Comparison of ENCODE assay signal across 15 mouse cellular contexts in genomic region chr3:34643536-34644115, GRCm38 (mm10). TPM values are rescaled to one million over a fixed set of nuclear protein-coding genes. Genes with fewer than 3 reads are reported as not detected.
DNase-seq lines count a peak whose midpoint lies in the region; ATAC-seq and TF ChIP-seq lines count a peak whose summit lies in the region.
"Had no signal": no experiment of that assay in that cellular context is flagged by ENCODE, and none has a peak within 500 bp of the region (broad histone marks: within the 10 kb centered on the region; RNA-seq: fewer than 3 reads in every experiment).

No protein-coding gene starts in this region.

- H3K9ac ChIP-seq in hindbrain, embryonic 11.5 days (ENCODE audit: low read depth, low read length) = no peak overlapping the region
- peak overlapping the region; percentile 44 for H3K9ac ChIP-seq in midbrain, embryonic 13.5 days (replicated peaks)

- TF ChIP-seq CTCF in left cerebral cortex, adult 2 months (IDR thresholded peaks at IDR 0.05) = no peak

- no peak for ATAC-seq in hindbrain, embryonic 11.5 days (ENCODE audit: low FRiP score)
- ATAC-seq in midbrain, embryonic 13.5 days = no peak

- peaks cover 13% of the 10 kb centered on the region; the same call in 1 of the 2 replicates for H3K27me3 ChIP-seq in hindbrain, embryonic 11.5 days (ENCODE audit: control insufficient read depth, insufficient read depth, low read length)
- H3K27me3 ChIP-seq in midbrain, embryonic 13.5 days = peaks cover 21% of the 10 kb centered on the region

- H3K36me3 ChIP-seq in hindbrain, embryonic 11.5 days (ENCODE audit: control insufficient read depth, insufficient read depth, low read length) = no peaks in the 10 kb centered on the region
- H3K36me3 ChIP-seq in midbrain, embryonic 13.5 days = no peaks in the 10 kb centered on the region

- no peak overlapping the region for H3K4me3 ChIP-seq in left cerebral cortex, adult 2 months
- H3K4me3 ChIP-seq in hindbrain, embryonic 11.5 days (ENCODE audit: low read depth, low read length) = no peak overlapping the region
- H3K4me3 ChIP-seq in midbrain, embryonic 13.5 days (replicated peaks) = no peak overlapping the region

- 8% methylated on average over 15 of the region's 15 CpGs for WGBS in hindbrain, embryonic 11.5 days
- WGBS in midbrain, embryonic 13.5 days = 10% methylated on average over 15 of the region's 15 CpGs

- intact Hi-C loops in left cerebral cortex, adult 2 months (cut with DNase I) = loop anchor here (10.0 kb wide), 2 partner anchors 539 to 761 kb away; no protein-coding TSS in a partner anchor
- intact Hi-C loops in left cerebral cortex, postnatal 25 days (cut with DNase I) = loop anchor here (5.0 to 10.0 kb wide), 4 partner anchors 81 to 931 kb away; no protein-coding TSS in a partner anchor
- intact Hi-C loops in left cerebral cortex, postnatal 4 days (cut with DNase I) = loop anchor here (5.0 kb wide), 2 partner anchors 81 to 201 kb away; no protein-coding TSS in a partner anchor

- H3K27ac ChIP-seq in left cerebral cortex, adult 2 months = peak overlapping the region; percentile 54
- H3K27ac ChIP-seq in hindbrain, embryonic 11.5 days (ENCODE audit: low read depth, low read length) = no peak overlapping the region
- peak overlapping the region; percentile 75; the same call in 1 of the 2 replicates for H3K27ac ChIP-seq in midbrain, embryonic 13.5 days

- H3K4me1 ChIP-seq in hindbrain, embryonic 11.5 days (replicated peaks; ENCODE audit: control insufficient read depth, insufficient read depth, low read length) = peaks cover 8% of the 10 kb centered on the region; the same call in 1 of the 2 replicates
- H3K4me1 ChIP-seq in midbrain, embryonic 13.5 days (replicated peaks) = peaks cover 81% of the 10 kb centered on the region

- no peak overlapping the region for H3K4me2 ChIP-seq in hindbrain, embryonic 11.5 days (replicated peaks; ENCODE audit: low read depth, low read length)
- H3K4me2 ChIP-seq in midbrain, embryonic 13.5 days (replicated peaks) = peak overlapping the region; percentile 71

- no peak for DNase-seq in left cerebral cortex, adult 2 months (ENCODE audit: extremely low spot score in 1 of 2, low spot score in 2 of 2)
- no peak for DNase-seq in left cerebral cortex, postnatal 25 days (ENCODE audit: low spot score in 2 of 2)
- peak; percentile 49 for DNase-seq in hindbrain, embryonic 11.5 days (ENCODE audit: low spot score)
- DNase-seq in retina, postnatal 1 day = peak; percentile 26
- DNase-seq in left cerebral cortex, postnatal 4 days = no peak
- DNase-seq in adrenal gland, adult 8-10 months = no peak
- DNase-seq in cerebellum, postnatal 4 days (ENCODE audit: low spot score in 2 of 2) = no peak
- DNase-seq: cerebellum, adult 9-10 months; kidney, adult 8-10 months; right cerebral cortex, postnatal 14 days; thymus, postnatal 25 days had no signal

- no peaks in the 10 kb centered on the region for H3K9me3 ChIP-seq in hindbrain, embryonic 11.5 days (ENCODE audit: control insufficient read depth, low read length)
- H3K9me3 ChIP-seq in midbrain, embryonic 13.5 days = no peaks in the 10 kb centered on the region

RNA-seq across cellular contexts. Expression of gene Sox2, which starts 6.6 kb away (rescaled TPM):
- total RNA-seq in left cerebral cortex, adult 2 months (2021) = 10 to 100 TPM; 37.8 to 38.2 TPM
- 10 to 100 TPM; 40.5 to 43.8 TPM for total RNA-seq in left cerebral cortex, postnatal 25 days (2021)
- polyA plus RNA-seq in hindbrain, embryonic 11.5 days (2014; fragmentation: Nextera tagmentation; extraction: Ambion mirVana) = 25.1 and 36.7 TPM in 2 replicates
- polyA plus RNA-seq in midbrain, embryonic 13.5 days (2015; fragmentation: Nextera tagmentation; extraction: Ambion mirVana) = 27.8 and 28.2 TPM in 2 replicates
- 10 to 100 TPM; 55.8 to 59.3 TPM for total RNA-seq in left cerebral cortex, postnatal 4 days (2021)
- under 1 TPM; 0.28 to 0.38 (median 0.33) TPM for total RNA-seq in adrenal gland, adult 8-10 months (2022)
- total RNA-seq: heart, postnatal 25 days; megakaryocyte, adult 5-6 weeks had no signal
- polyA plus RNA-seq: liver, embryonic 16.5 days had no signal

Comparison
In these comparisons a context has a peak if more than half of its experiments do, and no peak if none do; other contexts are left out.
1. DNase-seq: peak in hindbrain, embryonic 11.5 days (single experiment) and retina, postnatal 1 day (single experiment); none in left cerebral cortex, adult 2 months (0 of 2), left cerebral cortex, postnatal 25 days (0 of 2), left cerebral cortex, postnatal 4 days (single experiment), adrenal gland, adult 8-10 months (single experiment) and cerebellum, postnatal 4 days (0 of 2).
2. RNA of gene Sox2, which starts 6.6 kb away (total RNA-seq): 55.8 to 59.3 TPM in left cerebral cortex, postnatal 4 days, 40.5 to 43.8 TPM in left cerebral cortex, postnatal 25 days and 37.8 to 38.2 TPM in left cerebral cortex, adult 2 months; 0.28 to 0.38 TPM in adrenal gland, adult 8-10 months; every median in the first group is over 10 times any median in the second.